Mouse (Mus musculus): Measurements from ENCODE around the gene BC024978. TPM values are rescaled to one million over a fixed set of nuclear protein-coding genes. Genes with fewer than 3 reads are reported as not detected.
A peak's percentile ranks its signal among the peaks of the same experiment; 100 is the strongest.

Gene BC024978
- polyA plus RNA-seq (2014; fragmentation: Nextera tagmentation; extraction: Ambion mirVana): 3.6 and 4.0 TPM in 2 replicates

- Histone ChIP-seq H3K4me2 (ENCODE audit: low read length) (peak within 1 kb of the TSS; percentile 79), H3K27me3 (ENCODE audit: control insufficient read depth, insufficient read depth, low read length) (no peaks in the 10 kb centered on the region), H3K4me1 (ENCODE audit: control insufficient read depth, insufficient read depth, low read length) (peaks cover 18% of the 10 kb centered on the region), H3K36me3 (ENCODE audit: control insufficient read depth, insufficient read depth, low read length) (peaks cover 31% of the 10 kb centered on the region), H3K4me3 (replicated peaks; ENCODE audit: low read depth, low read length) (peak within 1 kb of the TSS; percentile 85), H3K9me3 (ENCODE audit: control insufficient read depth, low read length) (no peaks in the 10 kb centered on the region), H3K27ac (replicated peaks; ENCODE audit: low read depth, low read length) (peak within 1 kb of the TSS; percentile 94), H3K9ac (replicated peaks; ENCODE audit: low read length) (peak within 1 kb of the TSS; percentile 73)
- WGBS: under 1% methylated on average over 64 of the region's 64 CpGs
- DNase-seq (peak; percentile 97), ATAC-seq (ENCODE audit: low FRiP score, low TSS enrichment) (peak; percentile 98)
Measured at GRCm38 (mm10) chr7:27195681-27196611, at the start of gene BC024978, which contains the start of gene Snrpa. Gene BC024978, plus strand, starts transcription at chr7:27195781. Gene Snrpa, minus strand, starts transcription at chr7:27196271.

GRCm38 (mm10) chr7:27153205-27153764 is 42.3 kb upstream of the BC024978 start, which contains the start of gene Cyp2t4:
Gene Cyp2t4, plus strand, starts transcription at chr7:27153714.
- no peak for DNase-seq
- H3K4me2 ChIP-seq (ENCODE audit: low read length): no peak within 1 kb of the TSS
- no peak for ATAC-seq (ENCODE audit: low FRiP score, low TSS enrichment)
- no peak within 1 kb of the TSS for H3K9ac ChIP-seq (replicated peaks; ENCODE audit: low read length)
- peaks cover 12% of the 10 kb centered on the region for H3K36me3 ChIP-seq (ENCODE audit: control insufficient read depth, insufficient read depth, low read length)
- H3K9me3 ChIP-seq (ENCODE audit: control insufficient read depth, low read length): no peaks in the 10 kb centered on the region
- WGBS: 83% methylated on average over 10 of the region's 10 CpGs
- no peaks in the 10 kb centered on the region for H3K4me1 ChIP-seq (ENCODE audit: control insufficient read depth, insufficient read depth, low read length)
- no peak within 1 kb of the TSS for H3K4me3 ChIP-seq (replicated peaks; ENCODE audit: low read depth, low read length)
- no peak within 1 kb of the TSS for H3K27ac ChIP-seq (replicated peaks; ENCODE audit: low read depth, low read length)
- H3K27me3 ChIP-seq (ENCODE audit: control insufficient read depth, insufficient read depth, low read length): no peaks in the 10 kb centered on the region

DNA sequence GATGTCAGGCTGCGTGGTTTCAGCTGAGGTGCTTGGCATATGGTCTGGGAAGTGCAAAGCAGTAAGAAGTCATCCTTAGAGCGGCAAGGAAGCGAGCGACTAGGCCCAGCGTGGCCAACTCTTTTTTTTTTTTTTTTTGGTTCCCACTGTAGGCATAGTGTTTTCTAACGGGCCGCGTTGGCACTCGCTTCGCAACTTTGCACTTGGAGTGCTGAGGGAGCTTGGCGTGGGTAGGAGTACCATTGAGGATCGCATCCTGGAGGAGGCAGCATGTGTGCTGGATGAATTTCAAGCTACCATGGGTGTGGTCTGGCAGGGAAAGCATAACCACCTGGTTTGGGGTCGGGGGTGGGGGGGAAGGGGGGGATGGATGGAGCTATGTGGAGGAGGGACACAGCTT is 39.6 kb upstream of the BC024978 start:
- ATAC-seq (ENCODE audit: low FRiP score, low TSS enrichment): no peak
- H3K4me3 ChIP-seq (replicated peaks; ENCODE audit: low read depth, low read length): no peak overlapping the region
- no peak overlapping the region for H3K9ac ChIP-seq (replicated peaks; ENCODE audit: low read length)
- DNase-seq: no peak
- 79% methylated on average over 13 of the region's 13 CpGs for WGBS
- no peaks in the 10 kb centered on the region for H3K9me3 ChIP-seq (ENCODE audit: control insufficient read depth, low read length)
- H3K4me1 ChIP-seq (ENCODE audit: control insufficient read depth, insufficient read depth, low read length): peaks cover 11% of the 10 kb centered on the region
- H3K36me3 ChIP-seq (ENCODE audit: control insufficient read depth, insufficient read depth, low read length): peaks cover 30% of the 10 kb centered on the region
- no peak overlapping the region for H3K27ac ChIP-seq (replicated peaks; ENCODE audit: low read depth, low read length)
- H3K27me3 ChIP-seq (ENCODE audit: control insufficient read depth, insufficient read depth, low read length): no peaks in the 10 kb centered on the region
- no peak overlapping the region for H3K4me2 ChIP-seq (ENCODE audit: low read length)

GRCm38 (mm10) chr7:27158171-27158570 is 37.4 kb upstream of the BC024978 start:
- H3K36me3 ChIP-seq (ENCODE audit: control insufficient read depth, insufficient read depth, low read length): peaks cover 40% of the 10 kb centered on the region
- H3K4me2 ChIP-seq (ENCODE audit: low read length): no peak overlapping the region
- 93% methylated on average over 9 of the region's 9 CpGs for WGBS
- ATAC-seq (ENCODE audit: low FRiP score, low TSS enrichment) (no peak), DNase-seq (no peak)
- no peak overlapping the region for H3K9ac ChIP-seq (replicated peaks; ENCODE audit: low read length)
- no peaks in the 10 kb centered on the region for H3K9me3 ChIP-seq (ENCODE audit: control insufficient read depth, low read length)
- H3K4me3 ChIP-seq (replicated peaks; ENCODE audit: low read depth, low read length): no peak overlapping the region
- no peaks in the 10 kb centered on the region for H3K27me3 ChIP-seq (ENCODE audit: control insufficient read depth, insufficient read depth, low read length)
- peaks cover 22% of the 10 kb centered on the region for H3K4me1 ChIP-seq (ENCODE audit: control insufficient read depth, insufficient read depth, low read length)
- no peak overlapping the region for H3K27ac ChIP-seq (replicated peaks; ENCODE audit: low read depth, low read length)

DNA sequence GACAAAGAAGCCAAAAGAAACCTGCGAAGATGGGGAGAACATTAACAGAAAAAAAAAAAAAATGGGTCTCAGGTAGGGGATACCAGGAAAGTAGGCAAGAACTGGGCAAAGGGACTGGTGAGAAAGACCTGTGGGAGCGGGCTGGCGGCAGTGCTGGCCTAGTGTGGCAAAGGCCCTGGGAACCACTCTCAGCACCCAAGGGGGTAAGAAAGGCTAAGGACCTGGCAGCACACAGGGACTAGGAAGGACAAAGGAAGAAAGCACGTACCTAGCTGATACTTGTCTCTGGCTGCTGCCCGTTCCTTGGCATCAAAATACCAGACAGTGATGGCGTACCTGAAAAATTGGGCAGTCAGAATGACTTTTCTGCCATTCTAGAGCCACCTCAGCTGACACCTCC is 36.3 kb upstream of the BC024978 start:
- Histone ChIP-seq H3K4me2 (ENCODE audit: low read length) (no peak overlapping the region), H3K4me3 (replicated peaks; ENCODE audit: low read depth, low read length) (no peak overlapping the region), H3K9me3 (ENCODE audit: control insufficient read depth, low read length) (no peaks in the 10 kb centered on the region), H3K27me3 (ENCODE audit: control insufficient read depth, insufficient read depth, low read length) (no peaks in the 10 kb centered on the region), H3K4me1 (ENCODE audit: control insufficient read depth, insufficient read depth, low read length) (peaks cover 33% of the 10 kb centered on the region), H3K36me3 (ENCODE audit: control insufficient read depth, insufficient read depth, low read length) (peaks cover 49% of the 10 kb centered on the region), H3K27ac (replicated peaks; ENCODE audit: low read depth, low read length) (no peak overlapping the region), H3K9ac (replicated peaks; ENCODE audit: low read length) (no peak overlapping the region)
- DNase-seq: no peak
- no peak for ATAC-seq (ENCODE audit: low FRiP score, low TSS enrichment)
- whole genome bisulfite sequencing: 95% methylated on average over 6 of the region's 6 CpGs

DNA sequence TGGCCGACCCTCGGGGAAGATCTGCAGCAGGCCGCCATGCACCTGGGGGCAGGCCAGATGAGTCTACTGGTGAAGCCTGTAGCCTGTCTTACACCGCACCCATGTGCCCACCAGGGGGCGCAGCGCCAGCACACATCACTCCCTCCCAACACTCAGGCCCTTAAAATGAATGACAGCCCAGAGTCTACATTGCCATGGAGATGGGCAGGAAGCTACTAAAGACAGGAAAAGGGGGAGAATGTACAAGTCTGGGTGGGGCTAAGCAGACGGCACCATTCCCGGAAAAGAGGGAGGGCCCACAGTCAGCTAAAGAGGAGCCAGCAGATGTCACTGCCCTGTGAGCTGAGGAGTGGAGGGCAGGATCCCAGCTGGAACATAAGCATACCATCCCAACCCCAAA is 35.7 kb upstream of the BC024978 start:
- H3K9ac ChIP-seq (replicated peaks; ENCODE audit: low read length): no peak overlapping the region
- H3K36me3 ChIP-seq (ENCODE audit: control insufficient read depth, insufficient read depth, low read length): peaks cover 55% of the 10 kb centered on the region
- peak overlapping the region; percentile 17; the same call in 1 of the 2 replicates for H3K4me2 ChIP-seq (ENCODE audit: low read length)
- no peaks in the 10 kb centered on the region for H3K9me3 ChIP-seq (ENCODE audit: control insufficient read depth, low read length)
- H3K27ac ChIP-seq (replicated peaks; ENCODE audit: low read depth, low read length): peak overlapping the region; percentile 52; the same call in 1 of the 2 replicates
- H3K27me3 ChIP-seq (ENCODE audit: control insufficient read depth, insufficient read depth, low read length): no peaks in the 10 kb centered on the region
- peaks cover 40% of the 10 kb centered on the region for H3K4me1 ChIP-seq (ENCODE audit: control insufficient read depth, insufficient read depth, low read length)
- DNase-seq: peak; percentile 91
- ATAC-seq (ENCODE audit: low FRiP score, low TSS enrichment): peak; percentile 91
- no peak overlapping the region for H3K4me3 ChIP-seq (replicated peaks; ENCODE audit: low read depth, low read length)
- 15% methylated on average over 8 of the region's 8 CpGs for WGBS

GRCm38 (mm10) chr7:27160921-27161320 is 34.7 kb upstream of the BC024978 start:
- 0 out of 2 replicates have a peak overlapping the region, but pooled peaks have one; percentile 6 for H3K4me2 ChIP-seq (ENCODE audit: low read length)
- H3K27me3 ChIP-seq (ENCODE audit: control insufficient read depth, insufficient read depth, low read length): no peaks in the 10 kb centered on the region
- WGBS: 93% methylated on average over 3 of the region's 3 CpGs
- no peak for ATAC-seq (ENCODE audit: low FRiP score, low TSS enrichment)
- no peaks in the 10 kb centered on the region for H3K9me3 ChIP-seq (ENCODE audit: control insufficient read depth, low read length)
- H3K27ac ChIP-seq (replicated peaks; ENCODE audit: low read depth, low read length): no peak overlapping the region
- no peak for DNase-seq
- H3K9ac ChIP-seq (replicated peaks; ENCODE audit: low read length): no peak overlapping the region
- H3K36me3 ChIP-seq (ENCODE audit: control insufficient read depth, insufficient read depth, low read length): peaks cover 59% of the 10 kb centered on the region
- peaks cover 47% of the 10 kb centered on the region for H3K4me1 ChIP-seq (ENCODE audit: control insufficient read depth, insufficient read depth, low read length)
- H3K4me3 ChIP-seq (replicated peaks; ENCODE audit: low read depth, low read length): no peak overlapping the region

DNA sequence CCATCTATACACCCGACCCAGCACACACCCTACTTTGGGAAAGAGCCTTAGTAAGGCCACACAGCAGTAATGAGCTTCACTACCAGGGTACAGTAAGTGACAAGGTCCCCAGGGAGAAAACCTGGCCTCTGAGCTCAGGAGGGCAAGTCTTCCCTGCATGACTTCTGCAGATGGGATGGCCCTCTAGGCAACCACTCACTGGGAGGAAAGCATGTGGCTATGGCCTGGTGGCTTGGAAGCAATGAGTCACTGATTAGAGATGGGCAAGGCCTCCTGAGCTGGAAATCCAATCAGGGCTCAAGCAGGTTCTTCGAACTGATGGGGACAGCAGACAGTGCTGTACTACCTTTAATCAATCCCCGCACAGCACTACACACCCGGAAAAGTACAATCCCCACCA is 33.8 kb upstream of the BC024978 start:
- Histone ChIP-seq H3K4me2 (ENCODE audit: low read length) (no peak overlapping the region; the same call in 1 of the 2 replicates), H3K9ac (replicated peaks; ENCODE audit: low read length) (0 out of 2 replicates have a peak overlapping the region, but pooled peaks have one; percentile 34), H3K36me3 (ENCODE audit: control insufficient read depth, insufficient read depth, low read length) (peaks cover 59% of the 10 kb centered on the region), H3K27ac (replicated peaks; ENCODE audit: low read depth, low read length) (no peak overlapping the region), H3K9me3 (ENCODE audit: control insufficient read depth, low read length) (no peaks in the 10 kb centered on the region), H3K4me3 (replicated peaks; ENCODE audit: low read depth, low read length) (no peak overlapping the region), H3K4me1 (ENCODE audit: control insufficient read depth, insufficient read depth, low read length) (peaks cover 47% of the 10 kb centered on the region), H3K27me3 (ENCODE audit: control insufficient read depth, insufficient read depth, low read length) (no peaks in the 10 kb centered on the region)
- 82% methylated on average over 4 of the region's 4 CpGs for WGBS
- DNase-seq (no peak), ATAC-seq (ENCODE audit: low FRiP score, low TSS enrichment) (no peak)

Data from midbrain, embryonic 14.5 days (tissue).